Mouse (Mus musculus): ENCODE measurements around the gene Fam196b. TPM values are rescaled to one million over a fixed set of nuclear protein-coding genes. Genes with fewer than 3 reads are reported as not detected.
A peak's percentile ranks its signal among the peaks of the same experiment; 100 is the strongest.

The Fam196b gene
- total and polyA plus RNA-seq, 3 experiments, result 0.13 to 0.38 TPM; not detected in 1

- Histone ChIP-seq H3K9me3 (replicated peaks; ENCODE audit: low read length) (no peaks in the 10 kb centered on the region), H3K4me2 (ENCODE audit: insufficient read depth, low read depth, poor library complexity, severe bottlenecking) (no peak overlapping the region), H3K36me3 (replicated peaks in 1 of 2; ENCODE audit: control insufficient read depth in 1 of 2, insufficient read depth in 1 of 2, low read length in 1 of 2) (peaks cover 78 to 100% of the 10 kb centered on the region in 2 experiments), H3K79me2 (replicated peaks; ENCODE audit: control insufficient read depth, extremely low read depth, insufficient read depth, poor library complexity, severe bottlenecking) (no peaks in the 10 kb centered on the region), H3K4me1 (ENCODE audit: control insufficient read depth in 1 of 2, insufficient read depth in 2 of 2) (peaks cover 0 to 3% of the 10 kb centered on the region in 2 experiments; a peak in 1 of 4 replicates), H3K4me3 (replicated peaks in 1 of 3; ENCODE audit: low read depth in 2 of 3, low read length in 2 of 3, poor library complexity in 1 of 3) (no peak overlapping the region), H3K27me3 (replicated peaks) (no peaks in the 10 kb centered on the region), H3K9ac (ENCODE audit: insufficient read depth, low read depth) (no peak overlapping the region), H3K27ac (ENCODE audit: insufficient read depth, low read depth) (no peak overlapping the region)
- in situ Hi-C loops (cut with MboI; ENCODE audit: low pct_ligation_motif_present, low pct_unique_long_range_greater_than_20kb, low sequenced_read_pairs) (no loop called here), dilution Hi-C loops (cut with MboI; ENCODE audit: extremely low pct_ligation_motif_present, extremely low pct_unique_long_range_greater_than_20kb, low sequenced_read_pairs) (no loop called here)
- no peak for TF ChIP-seq ZKSCAN1 (IDR thresholded peaks at IDR 0.05; ENCODE audit: borderline replicate concordance, low read depth, low read length)
- TF ChIP-seq CTCF (conservative IDR thresholded peaks at IDR 0.05 in 1 of 2, IDR thresholded peaks at IDR 0.05 in 1 of 2; ENCODE audit: low read depth in 2 of 2, low read length in 2 of 2), result peak; percentile 53 to 70
- peak; percentile 67 for TF ChIP-seq RAD21 (IDR thresholded peaks at IDR 0.05; ENCODE audit: low read depth, low read length)
- peak; percentile 50 for TF ChIP-seq SMC3 (IDR thresholded peaks at IDR 0.05; ENCODE audit: low read depth, low read length)
- peak; percentile 40 for DNase-seq (ENCODE audit: extremely low read depth)
These were observed 38.7 kb upstream of the Fam196b start for GRCm38 (mm10) chr11:34275941-34276340.

GRCm38 (mm10) chr11:34276363-34277046 is 38.1 kb upstream of the Fam196b start:
- peaks cover 82 to 98% of the 10 kb centered on the region in 2 experiments for H3K36me3 ChIP-seq (replicated peaks in 1 of 2; ENCODE audit: control insufficient read depth in 1 of 2, insufficient read depth in 1 of 2, low read length in 1 of 2)
- H3K27ac ChIP-seq (ENCODE audit: insufficient read depth, low read depth), result no peak overlapping the region
- H3K4me1 ChIP-seq (ENCODE audit: control insufficient read depth in 1 of 2, insufficient read depth in 2 of 2), result peaks cover 0 to under 1% of the 10 kb centered on the region in 2 experiments; a peak in 1 of 4 replicates
- TF ChIP-seq SMC3 (IDR thresholded peaks at IDR 0.05; ENCODE audit: low read depth, low read length) (no peak), IRF4 (IDR thresholded peaks at IDR 0.05; ENCODE audit: low read depth, low read length) (no peak), SIN3A (IDR thresholded peaks at IDR 0.05; ENCODE audit: low read length) (no peak), HCFC1 (IDR thresholded peaks at IDR 0.05; ENCODE audit: low read depth, low read length) (no peak), POLR2AphosphoS2 (IDR thresholded peaks at IDR 0.05; ENCODE audit: low read depth, low read length) (no peak), BHLHE40 (IDR thresholded peaks at IDR 0.05; ENCODE audit: low read depth, low read length) (no peak), EP300 (IDR thresholded peaks at IDR 0.05; ENCODE audit: low read length) (no peak), POLR2A (IDR thresholded peaks at IDR 0.05; ENCODE audit: low read depth, low read length) (no peak), ZKSCAN1 (IDR thresholded peaks at IDR 0.05; ENCODE audit: borderline replicate concordance, low read depth, low read length) (no peak), MAZ (IDR thresholded peaks at IDR 0.05; ENCODE audit: low read depth, low read length) (no peak), UBTF (IDR thresholded peaks at IDR 0.05; ENCODE audit: low read depth, low read length) (no peak), TCF12 (IDR thresholded peaks at IDR 0.05; ENCODE audit: low read depth, low read length) (no peak), JUND (conservative IDR thresholded peaks at IDR 0.05; ENCODE audit: low read depth, low read length) (no peak), ZMIZ1 (IDR thresholded peaks at IDR 0.05; ENCODE audit: low read depth, low read length) (no peak), NELFE (IDR thresholded peaks at IDR 0.05; ENCODE audit: low read depth, low read length) (no peak)
- no peaks in the 10 kb centered on the region for H3K27me3 ChIP-seq (replicated peaks)
- no peak overlapping the region for H3K4me2 ChIP-seq (ENCODE audit: insufficient read depth, low read depth, poor library complexity, severe bottlenecking)
- no peaks in the 10 kb centered on the region for H3K79me2 ChIP-seq (replicated peaks; ENCODE audit: control insufficient read depth, extremely low read depth, insufficient read depth, poor library complexity, severe bottlenecking)
- no peak for DNase-seq (ENCODE audit: extremely low read depth)
- no peaks in the 10 kb centered on the region for H3K9me3 ChIP-seq (replicated peaks; ENCODE audit: low read length)
- in situ Hi-C loops (cut with MboI; ENCODE audit: low pct_ligation_motif_present, low pct_unique_long_range_greater_than_20kb, low sequenced_read_pairs) (no loop called here), dilution Hi-C loops (cut with MboI; ENCODE audit: extremely low pct_ligation_motif_present, extremely low pct_unique_long_range_greater_than_20kb, low sequenced_read_pairs) (no loop called here)
- no peak overlapping the region for H3K4me3 ChIP-seq (replicated peaks in 1 of 3; ENCODE audit: low read depth in 2 of 3, low read length in 2 of 3, poor library complexity in 1 of 3)
- no peak overlapping the region for H3K9ac ChIP-seq (ENCODE audit: insufficient read depth, low read depth)
